Mouse (Mus musculus): ENCODE data around the gene Yod1.

GRCm38 (mm10) chr1:130715561-130716217 lies 1.4 kb upstream of the Yod1 start, which contains the start of gene Gm29427:
- no peak for TF ChIP-seq CTCF (IDR thresholded peaks at IDR 0.05; ENCODE audit: extremely low read depth, insufficient read length, insufficient replicate concordance, low read depth, low read length)
- TF ChIP-seq POLR2A (IDR thresholded peaks at IDR 0.05; ENCODE audit: low read depth, low read length) = peak; percentile 79; the same call in 1 of the 2 replicates
